Mouse (Mus musculus): ENCODE data around the gene Pgf. TPM values are rescaled to one million over a fixed set of nuclear protein-coding genes. Genes with fewer than 3 reads are reported as not detected.

Gene Pgf
- total RNA-seq (2017), result not detected in 3 replicates

DNA sequence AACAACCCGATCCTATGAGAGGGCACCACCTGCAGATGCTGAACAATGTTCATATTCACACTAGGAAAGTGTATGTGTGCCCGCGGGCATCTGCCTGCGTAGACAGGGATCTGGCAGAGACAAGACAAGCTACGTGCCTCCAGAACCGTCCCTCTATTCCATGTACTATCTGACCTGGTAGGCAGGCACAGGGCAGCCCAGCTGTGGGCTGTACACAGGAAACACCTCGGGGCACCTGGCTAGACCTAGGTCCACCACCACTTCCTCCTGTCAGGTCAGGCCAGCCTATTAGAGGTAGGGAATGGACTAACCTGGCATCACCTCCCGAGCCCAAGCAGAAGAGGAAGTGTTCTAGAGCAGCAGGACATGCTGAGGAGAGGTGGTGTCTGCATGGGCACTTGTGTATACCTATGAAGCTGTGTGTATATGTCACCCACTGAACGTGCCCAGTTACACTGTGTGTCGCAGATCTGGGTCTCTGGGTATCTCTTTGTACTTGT is at the start of gene Pgf:
Gene Pgf, minus strand, starts transcription at position 51 of the 500 bp plus-strand sequence.
- 0 out of 2 replicates have a peak, but pooled peaks have one; percentile 21 for ATAC-seq (replicated peaks; ENCODE audit: insufficient number of reproducible peaks, low FRiP score, low TSS enrichment, poor library complexity, severe bottlenecking)

DNA sequence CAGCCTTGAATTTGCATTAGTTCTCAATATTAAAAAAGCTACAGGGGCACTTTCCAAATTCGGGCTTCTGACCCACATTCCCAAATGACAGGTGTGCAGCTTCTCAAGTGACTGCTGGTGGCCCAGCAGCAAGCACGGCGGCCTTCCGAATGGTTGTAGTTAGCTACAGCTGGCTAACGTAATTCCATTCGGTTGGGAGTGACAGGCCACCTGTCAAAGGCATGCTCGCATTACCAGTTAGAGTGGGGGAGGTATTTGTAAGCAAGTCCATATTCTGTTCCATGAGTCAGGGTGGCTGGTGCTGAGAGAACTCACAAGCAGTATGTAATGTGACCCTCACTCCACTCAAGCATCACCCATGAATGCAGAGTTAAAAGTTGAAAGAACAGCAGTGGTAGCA is 49.6 kb upstream of the Pgf start:
- no peak for ATAC-seq (replicated peaks; ENCODE audit: insufficient number of reproducible peaks, low FRiP score, low TSS enrichment, poor library complexity, severe bottlenecking)

DNA sequence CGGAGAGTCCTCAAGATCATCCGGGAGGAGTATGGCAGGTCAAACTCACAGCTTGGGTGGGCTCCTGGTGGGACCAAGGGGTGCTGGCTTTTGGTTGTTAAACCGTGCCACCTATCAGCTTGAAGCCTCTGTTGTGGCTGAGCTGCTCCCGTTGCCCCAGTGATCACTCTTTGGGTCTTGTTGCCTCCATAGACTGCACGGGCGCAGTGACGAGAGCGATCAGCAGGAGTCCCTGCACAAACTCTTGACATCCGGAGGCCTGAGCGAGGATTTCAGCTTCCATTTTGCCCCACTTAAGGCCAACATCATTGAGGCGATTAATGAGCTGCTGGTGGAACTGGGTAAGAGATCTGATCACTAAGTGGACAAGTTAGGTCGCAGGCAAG is 42.3 kb upstream of the Pgf start:
- no peak for ATAC-seq (replicated peaks; ENCODE audit: insufficient number of reproducible peaks, low FRiP score, low TSS enrichment, poor library complexity, severe bottlenecking)

DNA sequence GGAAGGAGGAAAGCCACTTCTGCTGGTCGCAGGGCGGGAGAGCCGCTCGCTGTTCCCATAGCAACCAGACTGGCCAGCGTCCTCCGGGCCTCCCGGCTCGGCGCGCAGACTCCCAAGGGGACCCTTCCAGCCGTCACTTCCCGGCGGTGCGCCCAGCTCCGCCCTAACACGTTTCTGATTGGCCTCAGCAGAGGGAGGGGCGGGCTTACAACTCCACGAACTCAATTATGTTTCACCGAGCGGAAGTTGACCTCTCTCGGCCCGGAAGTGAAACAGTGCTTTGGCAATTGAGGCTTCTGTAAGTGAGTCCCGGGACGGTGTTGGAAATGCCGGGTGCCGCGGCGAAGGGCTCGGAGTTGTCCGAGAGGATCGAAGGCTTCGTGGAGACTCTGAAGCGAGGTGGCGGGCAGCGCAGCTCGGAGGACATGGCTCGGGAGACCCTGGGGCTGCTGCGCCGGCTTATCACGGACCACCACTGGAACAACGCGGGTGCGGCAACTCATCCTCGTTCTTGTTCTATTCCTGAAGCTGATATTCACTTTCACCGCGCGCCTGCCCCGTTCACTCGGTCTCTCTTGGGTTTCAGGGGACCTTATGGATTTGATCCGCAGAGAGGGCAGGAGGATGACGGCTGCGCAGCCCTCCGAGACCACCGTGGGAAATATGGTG is 41.8 kb upstream of the Pgf start, which contains the start of gene Eif2b2:
Gene Eif2b2, plus strand, starts transcription at position 246 of the 669 bp plus-strand sequence.
- ATAC-seq (replicated peaks; ENCODE audit: insufficient number of reproducible peaks, low FRiP score, low TSS enrichment, poor library complexity, severe bottlenecking), result peak; percentile 99

DNA sequence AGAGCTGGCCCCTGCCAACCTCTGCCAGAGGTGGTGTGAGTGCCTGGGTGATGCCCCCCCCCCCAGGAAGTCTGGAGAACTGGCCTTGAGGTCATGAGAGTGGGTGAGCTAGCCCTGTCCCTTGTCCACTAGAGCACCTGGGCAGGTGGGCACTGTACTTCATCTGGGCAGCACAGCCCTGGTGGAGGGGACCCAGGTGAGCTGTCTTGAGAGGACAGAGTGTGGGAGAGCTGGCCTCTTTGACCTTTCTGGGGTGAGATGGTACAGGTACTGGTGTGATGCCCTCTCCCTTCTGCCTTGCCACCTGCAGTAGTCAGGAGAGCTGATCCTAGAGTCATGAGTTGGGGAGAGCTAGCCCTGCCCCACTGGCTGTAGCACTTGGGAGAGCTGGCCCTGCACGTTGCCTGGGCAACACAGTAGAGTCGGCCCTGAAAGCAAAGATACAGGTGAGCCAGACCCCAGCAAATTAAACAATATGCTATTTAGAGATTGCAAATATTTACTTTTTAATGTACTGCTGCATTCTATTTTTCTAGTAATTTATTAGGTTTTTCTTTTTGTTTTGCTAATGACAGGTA is 40.2 kb upstream of the Pgf start:
- ATAC-seq (replicated peaks; ENCODE audit: insufficient number of reproducible peaks, low FRiP score, low TSS enrichment, poor library complexity, severe bottlenecking), result no peak

DNA sequence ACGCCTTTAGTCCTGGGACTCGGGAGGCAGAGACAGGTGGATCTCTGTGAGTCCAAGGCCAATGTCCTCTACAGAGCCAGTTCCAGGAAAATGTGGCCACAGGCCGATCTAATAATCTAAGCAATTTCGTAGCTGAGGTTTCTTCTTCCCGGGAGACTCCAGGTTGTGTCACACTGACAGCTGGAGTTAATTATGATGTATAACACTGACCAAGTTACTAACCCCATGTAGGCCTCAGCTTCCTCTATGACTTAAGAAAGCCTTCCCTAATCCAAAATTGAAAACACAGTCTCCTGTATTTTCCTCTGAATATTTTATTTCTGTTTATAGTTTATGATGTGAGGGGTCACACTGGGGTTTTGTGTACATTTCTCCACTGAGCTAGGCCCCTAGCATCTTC is 37.4 kb upstream of the Pgf start:
- ATAC-seq (replicated peaks; ENCODE audit: insufficient number of reproducible peaks, low FRiP score, low TSS enrichment, poor library complexity, severe bottlenecking), result no peak

DNA sequence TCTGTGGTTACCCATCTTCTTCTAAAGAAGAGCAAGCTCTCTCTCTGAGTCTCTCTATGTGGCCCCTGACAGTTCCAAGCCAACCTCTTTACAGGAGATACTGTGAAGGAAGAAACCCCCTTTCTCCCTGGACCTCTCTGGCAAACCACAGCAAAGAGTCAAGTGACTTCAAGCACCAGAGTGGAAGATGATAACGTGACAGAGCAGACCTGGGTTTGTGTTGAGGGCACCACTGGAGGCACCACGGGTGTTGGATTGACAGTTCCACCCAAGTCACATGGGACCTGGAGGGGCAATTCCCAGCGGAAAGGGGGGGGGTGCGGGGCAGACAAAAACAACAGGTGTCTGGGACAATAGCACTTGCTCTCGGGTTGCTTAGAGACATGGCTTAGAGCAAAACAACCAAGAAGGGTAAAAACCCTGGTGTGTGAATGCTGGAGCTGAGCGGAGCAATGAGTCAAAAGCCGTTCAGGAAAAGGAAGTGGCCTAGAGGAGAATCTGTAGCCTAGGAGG is 31.2 kb upstream of the Pgf start:
- ATAC-seq (replicated peaks; ENCODE audit: insufficient number of reproducible peaks, low FRiP score, low TSS enrichment, poor library complexity, severe bottlenecking), result no peak

DNA sequence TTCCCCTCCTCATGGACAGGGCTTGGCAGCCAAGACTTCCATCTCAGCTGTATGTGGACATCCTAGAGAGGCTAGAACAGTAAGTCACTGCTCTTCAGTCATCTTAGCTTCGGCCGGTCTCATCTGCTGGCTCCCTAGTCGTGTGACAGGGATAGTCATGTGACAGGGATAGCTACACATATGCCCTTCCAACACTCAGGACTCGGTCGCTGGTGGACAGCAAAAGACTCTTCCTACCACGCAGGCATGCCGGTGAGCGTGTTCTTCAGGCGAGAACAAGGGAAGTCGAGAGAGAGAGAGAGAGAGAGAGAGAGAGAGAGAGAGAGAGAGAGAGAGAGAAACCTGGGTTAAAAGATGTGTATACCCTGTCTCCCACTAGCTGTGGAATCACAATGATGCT is 27.8 kb upstream of the Pgf start:
- no peak for ATAC-seq (replicated peaks; ENCODE audit: insufficient number of reproducible peaks, low FRiP score, low TSS enrichment, poor library complexity, severe bottlenecking)

DNA sequence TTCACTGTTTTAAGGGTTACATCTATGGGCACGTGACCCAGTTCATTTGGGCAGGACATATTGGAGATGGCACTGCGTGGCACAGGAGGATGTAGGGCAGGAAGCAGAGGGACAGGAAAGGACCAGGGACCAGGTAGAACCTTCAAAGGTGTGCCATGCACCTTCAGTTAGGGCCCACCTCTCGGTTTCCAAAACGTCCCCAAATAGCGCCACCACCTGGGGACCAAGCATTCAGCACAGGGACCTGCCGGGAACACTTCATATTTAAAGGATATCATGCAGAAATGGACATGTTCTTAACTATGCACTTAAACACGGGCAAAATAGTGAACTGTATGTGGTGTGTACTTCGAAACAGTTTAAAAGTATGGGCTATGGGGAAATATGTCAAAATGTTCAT is 26.5 kb upstream of the Pgf start:
- ATAC-seq (replicated peaks; ENCODE audit: insufficient number of reproducible peaks, low FRiP score, low TSS enrichment, poor library complexity, severe bottlenecking), result no peak

DNA sequence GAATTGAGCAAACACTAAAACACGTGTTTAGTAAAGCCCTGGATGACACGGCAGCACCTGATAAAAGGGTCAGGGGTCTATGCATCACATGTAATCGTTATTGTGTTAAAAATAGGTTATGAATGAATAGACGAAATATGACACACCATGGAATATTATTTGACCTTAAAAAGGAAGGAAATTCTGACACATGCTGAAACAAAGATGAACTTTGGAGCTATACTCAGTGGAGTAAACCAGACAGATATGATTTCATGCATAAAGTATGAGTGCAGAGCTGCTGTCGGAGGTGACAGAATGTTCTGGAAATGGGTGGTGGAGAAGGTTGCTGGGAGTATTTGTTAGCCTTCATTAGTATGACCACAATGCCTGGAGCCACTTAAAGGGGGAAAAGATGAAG is 26.1 kb upstream of the Pgf start:
- ATAC-seq (replicated peaks; ENCODE audit: insufficient number of reproducible peaks, low FRiP score, low TSS enrichment, poor library complexity, severe bottlenecking), result no peak

DNA sequence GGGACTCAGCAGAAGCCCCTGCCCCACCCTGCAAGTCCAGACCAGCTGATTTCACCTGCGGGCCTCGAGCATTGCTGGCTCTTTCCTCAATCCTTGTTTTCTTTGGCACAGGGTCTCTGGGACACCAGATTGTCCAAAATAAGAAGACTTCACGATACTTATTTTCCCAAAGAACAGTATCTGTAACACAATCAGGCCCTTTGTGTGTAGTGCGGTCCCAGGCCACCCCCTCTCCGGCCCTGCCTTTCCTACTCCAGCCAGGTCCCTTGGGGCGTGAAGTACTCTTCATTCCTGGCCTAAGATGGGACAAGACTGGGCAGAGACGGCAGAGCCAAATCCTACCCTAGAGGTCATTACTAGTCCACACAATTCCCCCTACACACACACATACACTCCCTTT is 24.6 kb upstream of the Pgf start:
- no peak for ATAC-seq (replicated peaks; ENCODE audit: insufficient number of reproducible peaks, low FRiP score, low TSS enrichment, poor library complexity, severe bottlenecking)

DNA sequence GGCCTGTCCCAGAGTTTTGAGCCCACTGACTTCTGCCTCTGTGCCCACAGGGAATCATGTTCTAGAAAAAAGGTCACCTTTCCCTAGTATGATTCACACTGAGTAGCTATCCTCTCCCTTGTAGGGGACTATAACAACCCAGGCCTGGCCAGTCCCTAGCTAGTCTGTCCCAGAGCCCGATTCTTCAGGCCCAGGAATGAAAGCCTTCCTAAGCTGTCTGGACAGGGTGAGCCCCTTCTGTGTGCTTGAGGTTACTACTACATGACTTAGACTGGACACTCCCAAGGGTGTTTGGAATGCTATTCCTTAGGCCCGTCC is 24.2 kb upstream of the Pgf start:
- ATAC-seq (replicated peaks; ENCODE audit: insufficient number of reproducible peaks, low FRiP score, low TSS enrichment, poor library complexity, severe bottlenecking), result no peak

DNA sequence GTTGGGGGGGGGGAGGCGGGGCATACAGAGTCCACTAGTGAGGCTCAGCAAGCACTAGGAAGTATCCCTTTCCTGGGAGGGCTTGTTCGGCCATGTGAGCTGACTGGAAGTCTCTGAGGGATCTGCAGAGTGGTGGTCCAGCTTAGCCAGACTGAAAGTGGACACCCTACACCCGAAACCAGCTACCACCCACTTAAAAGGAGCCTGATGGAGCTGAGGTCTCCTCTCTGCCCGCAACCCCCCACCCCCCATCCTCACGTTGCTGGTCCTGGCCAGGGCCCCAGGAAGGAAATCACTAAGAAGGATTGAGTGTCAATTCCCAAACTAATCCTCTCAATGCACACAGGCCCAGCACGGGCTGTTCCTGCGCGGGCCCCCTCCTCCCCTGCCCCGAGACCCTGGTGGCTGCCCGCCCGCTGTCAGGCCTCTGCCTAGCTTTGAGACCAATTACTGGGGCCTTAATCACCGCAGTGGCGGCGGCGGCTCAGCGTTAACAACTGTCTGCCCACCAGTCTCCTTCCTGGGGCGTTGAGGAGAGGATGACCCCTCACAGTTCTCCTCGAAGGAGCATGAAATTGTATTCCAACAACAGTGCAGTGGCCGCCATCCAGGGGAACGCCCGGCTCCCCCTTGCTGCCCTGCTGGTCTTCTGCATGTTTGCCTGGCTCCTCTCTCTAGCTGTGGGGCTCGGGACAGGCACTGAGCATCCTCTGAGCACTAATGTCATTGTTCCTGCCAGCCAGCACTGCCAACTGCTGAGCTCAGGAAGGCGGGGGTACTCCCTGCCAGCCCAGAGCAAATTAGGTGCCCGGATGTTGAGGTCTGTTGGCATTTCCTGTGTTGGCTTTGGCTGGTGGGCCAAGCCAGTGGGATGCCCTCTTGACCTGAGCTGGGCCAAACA is 23.6 kb upstream of the Pgf start:
- no peak for ATAC-seq (replicated peaks; ENCODE audit: insufficient number of reproducible peaks, low FRiP score, low TSS enrichment, poor library complexity, severe bottlenecking)

DNA sequence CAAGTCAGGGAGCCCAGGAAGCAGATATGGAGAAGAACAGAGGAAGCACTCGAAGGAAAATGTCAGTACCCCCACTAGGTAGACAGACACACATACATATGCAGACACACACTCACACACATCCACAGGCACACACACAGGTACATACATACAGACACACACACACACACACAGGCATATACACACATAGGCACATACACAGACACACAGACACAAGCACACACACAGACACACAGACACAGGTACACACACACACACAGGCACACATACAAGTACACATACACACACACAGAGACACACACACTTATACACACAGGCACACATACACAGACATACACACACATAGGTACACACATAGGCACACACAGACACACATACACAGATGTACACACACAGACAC is 22.4 kb upstream of the Pgf start:
- ATAC-seq (replicated peaks; ENCODE audit: insufficient number of reproducible peaks, low FRiP score, low TSS enrichment, poor library complexity, severe bottlenecking), result no peak

DNA sequence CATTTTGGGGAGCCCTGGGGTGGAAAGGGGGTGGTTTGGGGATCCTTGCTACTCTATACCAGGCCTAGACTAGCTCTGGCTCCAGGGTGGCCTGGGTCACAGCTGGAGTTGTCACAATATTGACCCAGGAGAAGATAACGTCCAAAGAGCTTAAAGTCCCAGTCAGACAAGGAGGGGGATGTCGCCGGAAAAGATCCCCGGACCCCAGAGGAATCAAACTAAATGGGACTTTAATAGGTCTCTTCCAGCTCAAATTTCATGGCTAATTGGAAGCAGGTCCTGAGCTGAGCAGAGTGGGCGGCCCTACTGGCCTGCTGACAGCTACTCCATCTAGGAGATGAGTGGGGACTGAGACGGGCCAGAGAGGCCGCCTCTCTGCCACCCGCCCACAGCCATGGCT is 20.3 kb upstream of the Pgf start:
- no peak for ATAC-seq (replicated peaks; ENCODE audit: insufficient number of reproducible peaks, low FRiP score, low TSS enrichment, poor library complexity, severe bottlenecking)

DNA sequence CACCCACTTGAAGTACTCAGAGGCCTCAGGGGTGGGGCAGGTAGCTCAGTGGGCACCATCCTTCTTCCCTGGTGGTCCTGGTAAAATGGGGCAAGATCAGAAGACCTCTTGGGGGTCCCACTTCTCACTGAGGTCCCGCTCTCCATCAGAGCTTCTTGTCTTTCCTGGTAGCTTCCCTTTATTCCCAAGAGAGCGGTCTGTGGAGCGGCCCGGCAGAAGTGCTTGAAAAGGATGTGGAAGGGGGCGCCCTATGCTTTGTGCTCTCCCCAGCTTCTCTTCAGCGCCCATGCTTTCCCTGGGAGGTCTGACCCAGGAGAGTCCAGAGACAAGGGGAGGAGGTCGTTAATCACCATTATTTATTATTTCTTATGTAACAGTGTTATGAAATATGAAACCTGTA is 19.8 kb upstream of the Pgf start:
- ATAC-seq (replicated peaks; ENCODE audit: insufficient number of reproducible peaks, low FRiP score, low TSS enrichment, poor library complexity, severe bottlenecking), result no peak

DNA sequence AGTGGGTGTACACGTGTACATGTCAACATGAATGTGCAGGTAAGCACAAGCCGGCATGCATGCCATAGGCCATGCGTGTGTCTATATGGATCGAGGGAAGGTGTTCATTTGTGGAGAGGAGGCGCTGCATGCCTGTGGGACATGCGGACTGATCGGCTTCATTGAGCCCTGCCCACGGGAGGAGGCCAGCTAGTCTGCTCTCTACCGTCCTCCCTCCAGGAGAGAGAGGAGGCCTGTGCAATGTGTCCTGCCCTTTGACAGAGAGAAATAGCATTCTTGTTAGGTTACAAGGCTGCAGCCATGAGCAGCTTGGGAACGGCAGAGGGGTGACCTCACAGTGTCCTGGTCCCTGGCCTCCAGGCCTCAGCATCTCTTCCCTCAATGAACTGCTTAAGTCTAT is 18.6 kb upstream of the Pgf start:
- no peak for ATAC-seq (replicated peaks; ENCODE audit: insufficient number of reproducible peaks, low FRiP score, low TSS enrichment, poor library complexity, severe bottlenecking)

DNA sequence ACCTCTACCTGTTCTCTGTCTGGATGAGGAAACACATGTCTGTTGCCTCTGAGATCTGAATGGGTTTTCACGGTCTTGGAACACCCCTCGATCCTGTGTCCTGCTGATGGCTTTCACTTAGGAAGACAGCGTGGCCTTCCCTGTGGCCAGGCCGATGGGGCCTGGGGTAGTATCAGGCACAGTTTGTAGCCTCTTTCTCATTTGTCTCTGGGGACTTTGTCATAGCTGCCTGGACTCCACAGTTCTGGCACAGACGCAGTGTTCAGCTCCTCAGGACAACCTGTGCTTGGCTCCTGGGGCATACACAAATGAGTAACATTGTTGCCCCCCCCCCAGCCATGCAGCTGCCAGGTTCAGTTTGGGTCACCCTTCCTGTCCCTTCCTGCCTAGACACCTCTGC is 17.5 kb upstream of the Pgf start:
- no peak for ATAC-seq (replicated peaks; ENCODE audit: insufficient number of reproducible peaks, low FRiP score, low TSS enrichment, poor library complexity, severe bottlenecking)

DNA sequence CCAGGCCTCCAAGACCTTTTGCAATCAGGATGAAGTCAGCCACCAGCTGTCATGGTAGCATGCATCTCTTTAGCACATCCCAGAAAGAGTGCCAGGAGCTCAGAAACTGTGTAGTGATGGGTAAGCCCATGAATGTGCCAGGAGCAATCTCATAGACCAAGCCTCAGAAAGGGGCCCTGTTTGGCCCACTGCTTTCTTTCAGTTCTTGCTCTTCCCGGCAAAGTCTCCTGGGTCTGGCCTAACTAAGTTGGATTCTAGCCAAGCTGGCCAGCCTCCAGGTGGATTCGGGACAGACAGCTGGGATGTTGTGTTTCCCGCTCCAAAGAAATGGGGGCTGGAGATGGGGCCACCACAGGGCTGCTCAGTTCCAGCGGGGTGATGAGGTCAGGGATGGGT is 17.0 kb upstream of the Pgf start:
- no peak for ATAC-seq (replicated peaks; ENCODE audit: insufficient number of reproducible peaks, low FRiP score, low TSS enrichment, poor library complexity, severe bottlenecking)
